Mouse (Mus musculus) brain, embryonic 18.5 days (tissue): ENCODE data around the gene Rarg.

Experiments used
- DNase-seq: peaks from one replicate; pipeline ENCODE4 v3.0.0-alpha.2; 2012; ENCODE audit warnings: low read depth, low spot score

The Rarg gene

DNA sequence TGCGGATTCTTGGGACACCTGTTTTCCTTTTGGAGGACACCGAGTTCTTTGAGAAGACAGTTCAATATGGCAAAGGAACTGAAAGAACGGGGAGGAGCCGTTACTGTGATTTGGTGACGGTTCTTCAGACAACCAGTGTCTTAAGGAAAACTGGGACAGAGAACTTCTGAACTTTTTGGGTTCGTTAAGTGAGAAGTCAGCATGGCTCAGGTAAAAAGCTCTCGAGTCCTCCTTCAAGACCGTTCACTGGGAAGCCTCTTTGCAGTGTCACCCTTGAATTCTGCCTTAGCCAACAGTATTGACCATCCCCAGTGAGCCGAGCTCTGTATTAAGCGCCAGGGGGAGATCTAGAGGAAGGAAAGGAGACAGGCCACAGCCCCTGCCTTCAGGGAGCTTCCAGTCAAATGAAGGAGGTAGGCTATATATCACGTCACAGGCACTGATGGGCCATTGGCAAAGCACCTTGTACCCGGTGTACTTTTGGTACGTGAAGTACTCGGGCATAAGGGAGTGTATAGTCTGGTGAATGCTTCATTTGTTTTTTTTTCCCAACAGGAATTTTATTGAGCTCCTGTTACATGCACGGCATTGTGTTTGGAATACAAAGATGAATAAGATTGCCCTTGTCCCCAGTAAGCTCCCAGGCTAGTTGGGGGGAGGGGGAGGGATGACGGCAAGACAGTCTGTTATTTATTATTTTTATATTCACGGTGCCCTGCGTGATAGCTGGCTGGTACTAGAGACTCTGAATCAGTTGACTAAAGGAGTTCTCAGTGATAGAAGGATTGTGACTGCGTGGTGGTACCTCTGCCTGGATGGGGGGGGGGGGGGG, 52.4 kb downstream of the Rarg start, which contains the start of gene Csad:
Csad (minus strand) TSS at position 51 of the 832 bp plus-strand sequence.
- DNase-seq = no peak

DNA sequence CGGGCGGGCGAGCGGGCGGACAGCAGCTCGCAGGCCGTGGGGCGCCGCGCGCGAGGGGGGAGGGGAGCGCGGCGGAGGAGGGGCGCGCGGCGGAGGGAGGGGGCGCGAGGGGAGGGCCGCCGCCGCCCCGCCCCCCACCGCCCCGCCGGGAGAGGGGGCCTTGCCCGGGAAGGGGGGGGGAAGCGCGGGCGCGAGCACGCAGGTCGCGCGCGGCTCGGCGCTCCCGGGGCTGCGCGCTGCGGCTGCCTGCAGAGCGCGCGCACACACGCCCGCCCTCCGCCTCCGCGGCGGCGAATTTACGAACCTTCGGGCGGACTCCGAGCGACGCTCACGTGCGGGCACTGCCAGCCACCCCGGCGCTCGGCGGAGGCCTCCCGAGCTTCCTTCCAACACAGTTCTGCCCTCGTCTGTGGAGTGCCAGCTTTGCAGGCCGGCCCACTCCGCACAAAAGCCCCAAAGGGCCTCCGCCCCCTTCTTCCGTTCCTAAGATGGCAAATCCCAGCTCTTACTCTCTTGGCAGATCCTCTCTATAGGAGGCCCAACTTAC, 53.4 kb downstream of the Rarg start:
- DNase-seq = peak; percentile 37

DNA sequence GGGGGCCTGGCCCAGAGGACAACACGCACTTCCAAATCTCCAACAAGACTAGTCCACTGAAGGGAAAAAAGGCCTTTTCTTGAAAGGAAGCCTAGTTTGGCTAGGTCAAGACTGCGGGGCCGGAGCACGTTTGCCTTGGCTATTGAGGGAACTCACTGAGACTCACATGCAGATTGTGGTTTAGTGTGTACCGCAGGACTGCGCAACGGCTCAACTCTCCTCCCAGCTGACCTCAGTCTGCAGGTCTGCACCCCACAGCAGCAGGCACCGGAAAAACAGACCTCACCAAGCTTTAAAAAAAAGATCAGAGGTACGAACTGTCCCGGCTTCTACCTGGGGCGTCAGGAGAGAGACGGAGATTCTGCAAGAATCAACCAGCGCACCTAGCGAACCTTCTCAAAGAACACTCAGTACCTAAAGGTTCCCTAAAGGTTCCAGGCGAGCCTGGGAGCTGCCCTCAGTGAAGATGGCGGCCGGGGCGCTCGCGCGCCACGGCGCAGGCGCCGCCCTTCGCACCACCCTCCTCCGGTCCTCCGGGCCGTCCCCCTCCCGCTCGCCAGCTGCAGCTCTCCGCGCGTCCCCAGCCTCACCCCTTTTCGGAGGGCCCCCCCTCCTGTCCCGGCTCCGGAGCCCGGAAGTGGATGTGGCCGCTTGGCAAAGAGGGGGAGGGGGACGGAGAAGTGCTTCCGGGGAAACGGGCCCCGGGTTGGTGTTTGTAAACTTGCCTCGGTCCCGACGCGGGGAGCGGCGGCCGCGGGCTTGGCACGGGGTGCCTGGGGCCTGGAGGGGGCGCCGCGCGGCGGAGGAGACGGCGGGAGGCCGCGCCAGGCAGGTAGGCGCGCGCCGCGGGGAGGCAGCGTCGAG, 54.1 kb downstream of the Rarg start, which contains the start of gene Zfp740:
Zfp740 (plus strand) TSS at position 279 of the 864 bp plus-strand sequence.
- DNase-seq = peak; percentile 95

DNA sequence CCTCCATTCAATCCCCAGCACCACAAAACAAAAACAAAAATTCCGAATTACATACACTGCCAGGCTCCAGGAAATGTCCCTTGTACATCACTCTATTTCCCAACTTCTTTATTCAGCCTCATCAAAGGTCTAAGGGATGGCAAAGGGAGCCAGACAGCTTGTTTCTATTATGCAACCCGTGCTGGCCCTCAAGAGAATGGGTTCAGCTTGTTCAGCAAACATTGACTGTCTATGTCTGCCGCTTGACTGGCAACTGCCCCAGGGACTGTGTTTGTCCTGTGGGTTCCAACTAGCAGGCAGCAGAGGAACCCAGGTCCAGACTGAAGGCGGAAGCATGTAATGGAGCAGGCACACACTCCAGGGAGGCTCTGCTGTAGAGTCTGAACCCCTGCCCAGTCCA, 58.5 kb downstream of the Rarg start:
- DNase-seq = no peak

DNA sequence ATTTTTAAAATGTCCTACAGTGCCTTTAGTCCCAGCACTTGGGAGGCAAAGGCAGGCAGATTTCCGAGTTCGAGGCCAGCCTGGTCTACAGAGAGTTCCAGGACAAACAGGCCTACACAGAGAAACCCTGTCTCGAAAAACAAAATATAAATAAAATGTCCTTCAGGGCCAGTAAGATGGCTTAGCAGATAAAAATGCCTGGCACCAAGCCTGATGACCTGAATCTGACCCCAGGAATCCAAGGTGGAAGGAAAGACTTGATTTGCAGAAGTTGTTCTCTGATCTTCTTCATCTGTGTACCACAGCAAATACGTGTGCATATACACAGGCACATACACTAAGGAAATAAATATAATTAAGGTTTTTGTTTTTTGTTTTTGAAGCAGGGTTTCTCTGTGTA, 61.9 kb downstream of the Rarg start:
- DNase-seq = no peak

DNA sequence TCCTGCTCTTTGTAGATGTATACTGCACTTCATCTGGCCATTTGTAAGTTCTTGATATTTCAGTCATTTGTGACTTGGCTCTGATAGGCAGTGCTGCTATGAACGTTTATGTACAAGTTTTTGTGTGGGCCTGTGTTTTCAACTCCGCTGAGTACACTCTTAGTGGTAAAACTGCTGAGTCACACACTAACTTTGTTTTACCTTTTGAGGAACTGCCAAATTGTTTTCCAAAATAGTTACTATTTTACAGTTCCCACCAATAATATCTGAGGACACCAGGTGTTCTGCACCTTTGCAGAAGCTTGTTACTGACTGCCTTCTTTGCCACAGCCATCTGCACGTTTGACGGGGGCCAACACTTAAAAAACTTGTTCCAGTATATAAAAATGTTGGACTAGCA, 62.9 kb downstream of the Rarg start:
- no peak for DNase-seq

DNA sequence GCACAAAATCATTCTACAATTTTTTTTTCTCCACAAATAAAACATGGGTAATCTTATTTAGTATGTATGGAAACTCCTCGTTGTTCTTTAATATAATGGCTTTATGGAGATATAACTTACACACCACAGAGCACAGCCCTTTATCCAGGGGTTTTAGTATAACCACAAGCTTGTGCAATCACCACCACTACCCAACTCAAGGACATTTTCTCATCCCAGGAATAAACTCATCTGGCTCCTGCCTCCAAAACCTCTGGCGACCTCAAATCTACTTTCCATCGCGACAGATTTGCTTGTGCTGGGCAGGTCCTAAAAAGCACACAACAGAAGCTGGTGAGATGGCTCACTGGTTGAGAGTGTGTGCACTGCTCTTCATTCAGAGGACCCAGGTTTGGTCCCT, 63.7 kb downstream of the Rarg start:
- DNase-seq = no peak

DNA sequence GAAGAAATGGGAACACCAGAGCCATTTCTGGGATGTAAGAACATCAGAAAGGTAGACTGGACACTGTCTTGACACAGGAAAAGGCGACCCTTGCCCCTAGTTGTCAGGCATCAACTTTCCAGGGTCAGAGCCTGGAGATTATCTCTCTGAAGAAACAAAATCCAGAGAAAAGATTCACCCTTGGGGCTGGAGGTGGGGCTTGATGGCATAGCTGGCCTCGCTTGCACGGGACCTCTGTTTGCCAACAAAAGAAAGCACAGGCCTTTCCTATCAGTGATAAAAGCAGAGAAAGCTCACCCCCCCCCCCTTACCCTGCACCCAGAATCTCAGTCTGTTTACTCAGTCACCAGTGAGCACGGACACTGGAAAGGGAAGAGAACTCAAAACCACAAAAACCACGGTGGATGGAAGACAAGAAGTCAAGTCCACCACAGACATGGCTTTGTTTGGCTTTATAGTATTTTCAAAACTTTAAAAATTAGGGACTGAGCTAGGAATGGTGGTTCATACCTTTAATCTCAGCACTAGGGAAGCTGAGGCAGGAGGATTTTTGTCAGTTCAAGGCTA, 64.4 kb downstream of the Rarg start:
- no peak for DNase-seq

DNA sequence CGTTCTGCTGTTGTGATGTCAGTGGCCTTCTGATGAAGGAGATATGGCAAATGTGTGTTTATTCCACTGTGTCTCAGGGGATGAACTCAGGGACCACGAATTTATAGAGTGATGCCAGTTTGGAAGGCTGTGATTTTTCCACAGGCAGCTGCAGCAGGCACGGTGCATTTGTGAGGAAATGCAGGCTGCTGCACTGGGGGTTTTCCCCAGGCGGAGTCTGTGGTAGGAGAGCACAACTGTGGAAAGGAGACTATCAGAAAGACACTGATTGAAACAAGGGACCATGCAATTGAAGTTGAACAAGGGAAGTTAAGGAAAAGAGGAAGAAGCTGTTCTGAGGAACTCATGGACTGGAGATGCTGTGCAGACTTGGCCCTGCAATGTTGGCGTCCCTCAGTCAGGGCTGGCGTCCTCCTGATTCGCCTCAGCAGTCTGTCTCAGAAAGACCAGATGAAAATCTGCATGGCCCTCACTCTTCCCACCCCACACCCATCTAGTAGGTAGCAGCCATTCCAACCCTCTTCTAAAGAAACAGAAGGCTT, 65.0 kb downstream of the Rarg start:
- no peak for DNase-seq

DNA sequence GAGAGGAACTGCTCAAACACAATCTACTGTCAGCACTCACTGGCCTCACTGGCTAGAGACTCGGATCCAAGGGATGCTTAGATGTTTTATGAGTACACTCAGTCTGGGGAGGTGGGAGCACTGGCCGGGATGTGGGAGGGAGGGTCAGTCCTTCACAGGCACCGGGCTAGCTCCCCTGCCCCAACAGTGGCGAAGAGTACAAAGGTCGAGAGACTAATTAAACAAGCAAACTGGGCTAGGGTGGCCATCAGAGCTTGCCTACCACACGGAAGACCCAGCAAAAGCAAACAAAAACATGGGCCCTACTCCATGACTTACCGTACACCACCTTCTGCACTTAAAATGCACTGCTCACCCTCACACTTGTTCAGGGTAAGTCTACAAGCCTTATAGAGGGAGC, 65.6 kb downstream of the Rarg start:
- no peak for DNase-seq

DNA sequence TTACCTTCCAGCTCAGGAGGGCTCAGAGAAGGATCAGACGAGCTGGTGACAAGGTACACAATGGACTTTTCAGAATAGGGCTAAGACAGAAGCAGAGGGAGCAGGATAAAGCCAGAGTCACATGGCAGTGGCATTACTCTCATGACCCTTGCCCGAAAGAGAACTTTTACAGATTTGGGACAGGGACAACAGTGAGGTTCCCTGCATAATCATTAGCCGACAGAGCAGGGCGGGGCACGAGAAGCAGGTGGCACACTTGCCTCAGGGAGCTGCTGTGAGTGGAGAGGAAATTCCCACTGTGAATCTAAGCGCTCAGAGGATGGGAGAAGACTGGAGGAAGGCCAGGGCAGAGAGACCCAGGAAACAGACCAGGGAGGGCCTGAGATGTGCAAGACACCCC, 68.4 kb downstream of the Rarg start:
- no peak for DNase-seq

DNA sequence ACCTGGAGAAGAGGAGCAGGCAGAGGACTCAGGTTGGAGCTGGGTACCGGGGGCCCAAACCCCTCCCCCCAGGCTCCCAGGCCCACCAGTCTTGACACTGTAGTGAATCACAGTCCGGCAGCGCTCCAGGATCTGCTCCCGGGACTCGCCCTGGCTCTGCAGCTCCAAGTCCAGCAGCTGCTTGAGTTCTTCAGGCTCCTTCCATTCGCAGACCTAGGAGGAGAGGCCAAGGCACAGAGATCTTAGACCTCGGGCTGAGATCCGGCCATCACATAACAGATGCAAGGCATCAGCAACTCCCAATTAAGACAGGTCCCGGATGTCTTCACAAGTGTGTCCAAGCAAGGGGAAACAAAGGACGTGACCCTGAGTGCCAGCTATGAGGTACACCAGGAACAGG, 69.2 kb downstream of the Rarg start:
- no peak for DNase-seq

DNA sequence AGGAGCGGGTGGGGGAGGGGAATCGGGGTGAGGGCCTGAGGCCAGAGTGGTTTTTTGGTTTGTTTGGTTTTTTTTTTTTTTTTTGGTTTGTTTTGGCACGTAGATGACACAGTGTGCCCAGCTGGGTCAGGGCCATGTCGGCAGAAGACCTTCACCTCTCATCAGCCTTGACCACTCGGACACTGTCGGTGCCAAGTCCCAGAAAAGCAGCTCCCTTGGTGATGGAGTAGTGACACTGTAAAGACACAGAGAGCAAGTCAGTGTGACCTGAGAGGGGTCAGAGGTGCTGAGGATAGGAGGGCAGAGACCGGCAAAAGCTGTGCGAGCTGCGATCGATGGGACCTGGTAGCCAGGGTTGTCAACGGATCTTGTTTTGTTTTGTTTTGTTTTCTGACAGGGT, 71.1 kb downstream of the Rarg start:
- DNase-seq = no peak
